Mouse (Mus musculus) ES-E14 (cell line): ENCODE data around the gene Ap1s1. TPM values are rescaled to one million over a fixed set of nuclear protein-coding genes. Genes with fewer than 3 reads are reported as not detected.
A peak's percentile ranks its signal among the peaks of the same experiment; 100 is the strongest.

Experiments used
- DNase-seq: peaks from one replicate; pipeline ENCODE4 v3.0.0-alpha.2; 2013; ENCODE audit warnings: low read depth, low spot score
- H3K27ac ChIP-seq: 2 replicates; pipeline ENCODE4 v1.5.1; 2012; ENCODE audit warnings: low read depth, mild to moderate bottlenecking, low read length, moderate library complexity, mixed read lengths; ENCODE audit not compliant: poor library complexity, insufficient read depth, severe bottlenecking
- H3K36me3 ChIP-seq: 2 replicates; pipeline ENCODE4 v1.6.1; 2012; ENCODE audit warnings: mild to moderate bottlenecking, low read length, moderate library complexity, mixed read lengths; ENCODE audit not compliant: control insufficient read depth, poor library complexity, insufficient read depth, severe bottlenecking
- H3K4me1 ChIP-seq, 2 experiments: fragments of 150-350 bp in 1 of 2; sonication (generic) in 1 of 2; 2 replicates each; pipeline ENCODE4 v1.6.1; 2012; ENCODE audit warnings: low read length in 2 of 2, mild to moderate bottlenecking in 1 of 2, mixed read lengths in 1 of 2; ENCODE audit not compliant: control insufficient read depth in 2 of 2, insufficient read depth in 2 of 2, poor library complexity in 1 of 2
- H3K4me3 ChIP-seq, 2 experiments: fragments of 150-350 bp in 1 of 2; sonication (generic) in 1 of 2; 2 replicates each; pipeline ENCODE4 v1.5.1; 2012; ENCODE audit warnings: low read length in 2 of 2, low read depth in 1 of 2, mild to moderate bottlenecking in 1 of 2, mixed read lengths in 1 of 2; ENCODE audit not compliant: insufficient read depth in 1 of 2, poor library complexity in 1 of 2, severe bottlenecking in 1 of 2
- H3K9ac ChIP-seq: 2 replicates; pipeline ENCODE4 v1.6.1; 2012; ENCODE audit warnings: low read depth, mild to moderate bottlenecking, low read length, mixed read lengths; ENCODE audit not compliant: poor library complexity, insufficient read depth, severe bottlenecking
- H3K9me3 ChIP-seq: fragments of 150-350 bp; sonication (generic); 2 replicates; pipeline ENCODE4 v1.6.1; 2012; ENCODE audit warnings: low read depth, mild to moderate bottlenecking, low read length; ENCODE audit not compliant: control insufficient read depth, insufficient read depth
- CHD2 ChIP-seq: IDR thresholded peaks from 2 replicates; pipeline ENCODE4 v1.6.1; 2014; ENCODE audit warnings: mild to moderate bottlenecking, low read depth, low read length, inconsistent platforms
- HCFC1 ChIP-seq: IDR thresholded peaks from 2 replicates; pipeline ENCODE4 v1.6.1; 2012; ENCODE audit warnings: low read length, inconsistent platforms, borderline replicate concordance; ENCODE audit not compliant: insufficient read depth
- MAFK ChIP-seq: IDR thresholded peaks from 2 replicates; pipeline ENCODE4 v1.6.1; 2014; ENCODE audit warnings: mild to moderate bottlenecking, low read depth, low read length, inconsistent platforms; ENCODE audit not compliant: insufficient read depth
- ZC3H11A ChIP-seq: IDR thresholded peaks from 2 replicates; pipeline ENCODE4 v1.6.1; 2012; ENCODE audit warnings: low read depth, mild to moderate bottlenecking, inconsistent platforms, low read length, borderline replicate concordance
- ZNF384 ChIP-seq: IDR thresholded peaks from 2 replicates; pipeline ENCODE4 v1.6.1; 2012; ENCODE audit warnings: low read depth, low read length, inconsistent platforms
- in situ Hi-C, 2 experiments: fragments of 600-800 bp; cut with MboI; formaldehyde crosslinking; loops; one replicate each; pipeline ENCODE4 v1.15.1; 2025; ENCODE audit warnings: low sequenced_read_pairs in 2 of 2, inconsistent platforms in 1 of 2; ENCODE audit not compliant: unreplicated experiment in 2 of 2
- total RNA-seq: library from RNA; depleted of rRNA; stranded (reverse); fragments of 300-350 nt; gene quantifications from 2 replicates; pipeline ENCODE4 v1.2.3, GENCODE M21; 2012

Ap1s1 gene
- total RNA-seq, 1 experiment: 112 TPM

DNA sequence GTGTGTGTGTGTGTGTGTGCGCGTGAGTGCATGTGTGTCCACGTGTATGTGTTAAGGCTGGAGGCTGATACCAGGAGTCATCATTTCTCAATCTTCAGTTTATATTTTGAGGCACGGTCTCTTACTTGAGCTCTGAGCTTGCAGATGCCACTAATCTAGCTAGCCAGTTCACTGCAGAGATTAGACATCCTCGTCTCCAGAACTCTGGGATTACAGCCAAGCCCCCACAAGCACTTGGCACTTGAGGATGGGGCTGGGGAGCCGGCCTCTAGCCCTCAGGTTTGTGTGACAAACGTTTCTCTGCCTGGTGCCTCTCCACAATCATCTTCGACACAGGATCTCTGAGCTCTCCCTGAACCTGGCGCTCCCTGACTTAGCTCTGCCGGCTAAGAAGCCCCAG lies 44.9 kb upstream of the Ap1s1 start:
- Histone ChIP-seq H3K36me3 (peaks cover 3% of the 10 kb centered on the region; the same call in 1 of the 2 replicates), H3K4me3 (no peak overlapping the region), H3K27ac (no peak overlapping the region), H3K9me3 (no peaks in the 10 kb centered on the region), H3K4me1 (peaks cover 0 to 2% of the 10 kb centered on the region in 2 experiments; a peak in 1 of 4 replicates), H3K9ac (no peak overlapping the region)
- in situ Hi-C loops: no loop called here
- no peak for DNase-seq
- TF ChIP-seq ZNF384 (no peak), CHD2 (no peak), HCFC1 (no peak), MAFK (no peak), ZC3H11A (no peak)

DNA sequence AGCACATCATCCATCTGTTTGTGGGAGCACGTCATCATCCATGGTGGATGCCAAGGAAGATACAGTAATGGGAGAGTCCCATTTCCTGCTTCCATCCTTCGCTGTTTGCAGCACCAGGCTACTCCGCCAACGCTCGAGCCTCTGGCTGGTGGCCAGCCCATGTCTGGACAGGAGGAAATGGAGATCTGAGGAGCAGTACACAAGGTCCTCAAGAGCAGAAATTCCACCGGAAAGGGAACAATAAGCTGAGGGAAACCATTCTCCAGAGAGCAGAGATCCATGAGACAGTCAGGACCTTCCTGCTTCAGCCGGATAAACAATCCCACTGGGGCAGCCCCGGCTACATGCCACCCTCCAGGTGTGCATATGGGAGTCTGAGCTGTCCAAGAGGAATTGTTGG lies 41.5 kb upstream of the Ap1s1 start:
- DNase-seq: no peak
- TF ChIP-seq ZC3H11A (no peak), MAFK (no peak), HCFC1 (no peak), CHD2 (no peak), ZNF384 (no peak)
- Histone ChIP-seq H3K27ac (no peak overlapping the region), H3K4me3 (no peak overlapping the region), H3K9ac (no peak overlapping the region), H3K4me1 (peaks cover 5 to 16% of the 10 kb centered on the region in 2 experiments; a peak in 3 of 4 replicates), H3K36me3 (peaks cover 3% of the 10 kb centered on the region; the same call in 1 of the 2 replicates), H3K9me3 (no peaks in the 10 kb centered on the region)
- in situ Hi-C loops: no loop called here

DNA sequence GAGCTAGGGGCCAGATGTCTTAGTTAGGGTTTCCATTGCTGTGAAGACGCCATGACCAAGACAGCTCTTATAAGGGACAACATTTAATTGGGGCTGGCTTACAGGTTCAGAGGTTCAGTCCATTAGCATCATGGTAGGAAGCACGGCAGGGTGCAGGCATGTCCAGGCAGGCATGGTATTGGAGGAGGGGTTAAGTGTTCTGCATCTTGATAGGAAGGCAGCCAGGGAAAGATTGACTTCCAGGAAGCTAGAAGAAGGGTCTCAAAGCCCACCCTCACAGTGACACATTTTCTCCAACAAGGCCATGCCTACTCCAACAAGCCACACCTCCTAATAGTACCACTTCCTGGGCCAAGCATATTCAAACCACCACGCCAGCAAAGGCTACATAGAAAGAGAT lies 39.8 kb upstream of the Ap1s1 start:
- H3K4me3 ChIP-seq: no peak overlapping the region
- TF ChIP-seq ZC3H11A (no peak), HCFC1 (no peak), ZNF384 (no peak), CHD2 (no peak), MAFK (no peak)
- no peak for DNase-seq
- in situ Hi-C loops: no loop called here
- H3K9me3 ChIP-seq: no peaks in the 10 kb centered on the region
- H3K27ac ChIP-seq: peak overlapping the region; percentile 71
- no peak overlapping the region for H3K9ac ChIP-seq
- H3K36me3 ChIP-seq: peaks cover 3% of the 10 kb centered on the region; the same call in 1 of the 2 replicates
- peaks cover 7 to 16% of the 10 kb centered on the region in 2 experiments; a peak in 3 of 4 replicates for H3K4me1 ChIP-seq

DNA sequence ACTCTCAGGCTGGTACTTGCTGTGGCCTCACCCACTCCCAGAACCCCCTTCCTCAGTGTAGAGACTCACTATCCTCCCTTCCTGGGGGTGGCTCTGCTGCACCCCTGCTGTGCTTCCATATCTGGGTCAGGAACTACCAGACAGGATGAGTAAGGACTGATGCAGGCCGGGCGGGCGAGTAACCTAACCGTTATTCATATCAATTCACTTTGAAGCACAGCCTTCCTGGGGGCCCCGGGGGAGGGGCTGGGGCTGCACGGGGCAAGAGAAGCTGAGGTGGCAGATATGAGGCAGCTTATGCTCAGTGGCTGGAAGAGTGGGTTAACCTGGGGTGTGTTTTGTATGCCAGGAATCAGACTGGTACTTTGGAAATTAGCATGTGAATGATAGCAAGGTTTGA lies 39.1 kb upstream of the Ap1s1 start:
- TF ChIP-seq MAFK: no peak
- no peak for TF ChIP-seq ZC3H11A
- no peak for TF ChIP-seq HCFC1
- TF ChIP-seq CHD2: no peak
- TF ChIP-seq ZNF384: no peak
- Histone ChIP-seq H3K4me3 (no peak overlapping the region), H3K9ac (no peak overlapping the region), H3K9me3 (no peaks in the 10 kb centered on the region), H3K36me3 (peaks cover 3% of the 10 kb centered on the region; the same call in 1 of the 2 replicates), H3K27ac (peak overlapping the region; percentile 70), H3K4me1 (peaks cover 8 to 22% of the 10 kb centered on the region in 2 experiments)
- DNase-seq: no peak
- in situ Hi-C loops: no loop called here
